Mouse (Mus musculus) G1E (cell line): ENCODE results near the gene 1700061G19Rik.

Source experiments
- CTCF ChIP-seq: IDR thresholded peaks from 2 replicates; pipeline ENCODE4 v1.5.1; 2012; ENCODE audit warnings: low read depth, low read length, inconsistent platforms, mixed read lengths
- GATA1 ChIP-seq: IDR thresholded peaks from 2 replicates; pipeline ENCODE4 v1.6.1; 2012; ENCODE audit warnings: borderline replicate concordance, low read length, inconsistent platforms, mixed read lengths
- GATA2 ChIP-seq: IDR thresholded peaks from 2 replicates; pipeline ENCODE4 v1.6.1; 2012; ENCODE audit warnings: low read depth, low read length, inconsistent platforms, borderline replicate concordance
- POLR2AphosphoS5 ChIP-seq: IDR thresholded peaks from 2 replicates; pipeline ENCODE4 v1.6.1; 2012; ENCODE audit warnings: low read depth, low read length, inconsistent platforms; ENCODE audit not compliant: insufficient replicate concordance
- TAL1 ChIP-seq: conservative IDR thresholded peaks from 2 replicates; pipeline ENCODE4 v1.6.1; 2012; ENCODE audit warnings: low read depth, low read length, inconsistent platforms, mixed read lengths

DNA sequence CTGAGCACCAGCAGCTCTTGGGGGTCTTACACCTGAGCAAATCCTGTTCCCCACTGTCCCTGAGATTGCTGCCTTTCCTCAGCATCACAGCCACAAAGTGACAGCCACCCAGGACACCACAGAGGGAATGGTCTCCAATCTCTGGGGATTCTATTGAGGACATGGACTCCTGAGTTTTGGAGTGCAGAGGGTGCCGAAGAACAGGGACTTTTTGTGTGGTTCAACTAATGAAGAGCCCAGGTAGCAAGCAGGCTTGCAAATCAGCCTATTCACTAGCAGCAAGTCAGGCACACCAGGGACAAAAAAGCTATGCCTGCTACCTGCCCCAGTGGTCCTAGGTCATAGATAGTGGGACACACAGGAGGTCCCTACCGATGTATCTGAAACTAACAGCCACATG, 58.1 kb downstream of the 1700061G19Rik start:
- no peak for TF ChIP-seq CTCF
- TF ChIP-seq GATA2: no peak
- TF ChIP-seq POLR2AphosphoS5: no peak
- TF ChIP-seq TAL1: no peak
- TF ChIP-seq GATA1: no peak
